Mouse (Mus musculus) hematopoietic stem cell, adult 5-6 weeks (primary cell): ENCODE measurements around the gene Hsf2. TPM values are rescaled to one million over a fixed set of nuclear protein-coding genes. Genes with fewer than 3 reads are reported as not detected.

Experiments used
- ATAC-seq, 2 experiments: fragments of 125-278 bp in 1 of 2; replicated peaks in 1 of 2; 2 replicates each; pipeline ENCODE4 v1.8.0; 2016 to 2017; ENCODE audit warnings: inconsistent platforms in 2 of 2, mild to moderate bottlenecking in 2 of 2, moderate number of reproducible peaks in 2 of 2, low read depth in 1 of 2, moderate TSS enrichment in 1 of 2; ENCODE audit not compliant: low FRiP score in 2 of 2, poor library complexity in 2 of 2, severe bottlenecking in 2 of 2, insufficient read depth in 1 of 2, low TSS enrichment in 1 of 2
- total RNA-seq: library from RNA; stranded (forward); fragments of 172-1452, 232-1000 nt; gene quantifications from 2 replicates; pipeline ENCODE4 v1.2.3, GENCODE M21; 2017

The Hsf2 gene
- total RNA-seq = 33.1 and 33.5 TPM in 2 replicates

- ATAC-seq = peak; percentile 99
Observed at GRCm38 (mm10) chr10:57485908-57486541, at the start of gene Hsf2. Hsf2 (plus strand) TSS chr10:57486385.

DNA sequence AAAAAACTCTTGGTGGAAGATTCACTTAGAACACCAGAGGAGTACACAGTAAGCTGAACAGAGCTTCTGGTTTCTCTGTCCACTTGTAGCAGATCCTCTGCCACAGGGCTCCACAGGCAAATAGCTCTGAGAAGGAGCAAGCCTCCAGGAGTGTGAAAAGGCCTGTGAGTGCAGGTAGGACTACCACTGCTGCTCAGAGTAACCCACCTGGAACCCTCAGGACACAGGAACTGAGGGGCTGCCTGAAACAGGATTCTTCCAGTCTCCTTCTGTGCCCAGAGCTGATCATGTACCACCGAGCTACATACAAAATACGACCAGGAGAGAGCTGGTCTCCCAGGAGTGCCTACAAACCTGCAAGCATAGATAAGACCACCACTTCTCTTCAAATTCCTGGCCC lies 48.3 kb upstream of the Hsf2 start:
- ATAC-seq = no peak

- ATAC-seq = no peak
Observed at GRCm38 (mm10) chr10:57441049-57441448, 45.1 kb upstream of the Hsf2 start.

- no peak for ATAC-seq
Observed at GRCm38 (mm10) chr10:57444392-57444791, 41.8 kb upstream of the Hsf2 start.

DNA sequence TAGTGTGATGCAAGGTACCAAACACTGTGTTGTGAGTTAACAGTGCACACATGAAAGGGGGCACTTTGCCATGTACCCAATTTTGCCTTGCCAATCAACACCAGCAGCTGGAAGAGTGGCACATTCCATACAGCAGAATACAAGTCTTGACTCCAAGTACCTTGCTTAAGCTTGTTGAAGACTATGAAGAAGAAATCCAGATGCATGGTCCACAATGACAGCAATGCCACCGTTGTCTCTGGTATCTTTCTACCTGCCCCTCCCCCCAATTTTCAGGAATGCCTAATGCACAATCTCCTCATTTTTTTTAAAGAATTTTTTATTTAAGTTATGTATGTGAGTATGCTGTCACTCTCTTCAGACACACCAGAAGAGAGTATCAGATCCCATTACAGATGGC lies 40.5 kb upstream of the Hsf2 start:
- no peak for ATAC-seq

- peak in 1 of 2 experiments; percentile 13; a peak in 2 of 4 replicates for ATAC-seq
Observed at GRCm38 (mm10) chr10:57447657-57448050, 38.5 kb upstream of the Hsf2 start.

DNA sequence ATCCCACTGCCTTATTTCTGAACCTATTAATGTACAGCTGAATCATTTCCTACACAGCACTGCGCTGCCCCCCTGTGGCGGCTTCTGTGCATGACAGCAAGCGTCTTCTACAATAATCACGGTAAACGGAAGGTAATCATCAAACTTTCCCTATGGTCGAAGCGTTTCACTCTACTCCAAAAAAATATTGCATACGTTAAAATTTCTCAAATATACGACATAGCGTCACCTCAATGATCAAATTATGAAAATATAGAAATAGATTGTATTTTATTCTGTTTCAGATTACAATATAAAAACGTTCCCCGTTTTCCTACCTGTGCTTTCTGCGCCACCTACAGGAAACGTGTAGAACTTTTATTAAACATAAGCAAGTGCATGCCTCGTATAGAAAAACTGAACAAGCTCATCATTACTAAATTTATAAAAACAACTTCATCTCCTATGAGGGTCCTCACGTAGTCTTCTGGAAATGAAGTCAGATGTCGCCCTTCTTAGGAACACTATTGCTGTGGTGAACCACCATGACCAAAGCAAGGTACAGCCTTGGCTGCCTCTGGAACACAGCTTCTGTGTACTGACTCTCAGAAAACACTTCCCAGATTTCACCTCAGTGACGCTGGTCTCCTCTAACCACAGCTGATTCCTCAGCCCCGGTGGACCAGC lies 38.0 kb upstream of the Hsf2 start:
- peak; percentile 90 to 95 for ATAC-seq

- ATAC-seq = peak; percentile 96 to 98
Observed at GRCm38 (mm10) chr10:57463298-57463697, 22.9 kb upstream of the Hsf2 start.

DNA sequence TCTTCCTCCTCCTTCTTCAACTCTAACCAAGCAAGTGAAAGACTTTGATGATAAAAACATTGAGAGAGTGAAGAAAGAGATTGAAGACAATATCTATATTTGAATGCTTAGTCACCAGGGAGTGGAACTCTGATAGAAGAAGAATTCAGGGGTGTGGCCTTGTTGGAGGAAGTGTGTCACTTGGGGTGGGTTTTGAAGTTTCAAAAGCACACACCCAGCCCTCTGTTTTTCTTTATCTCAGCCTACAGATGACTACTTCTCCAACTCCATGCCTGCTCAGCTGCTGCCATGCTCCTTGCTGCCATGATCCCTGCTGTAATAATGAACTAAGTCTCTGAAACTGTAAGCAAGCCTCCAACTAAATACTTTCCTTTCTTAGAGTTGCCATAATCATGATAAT lies 20.4 kb upstream of the Hsf2 start:
- ATAC-seq = no peak; a peak in 1 of 4 replicates

DNA sequence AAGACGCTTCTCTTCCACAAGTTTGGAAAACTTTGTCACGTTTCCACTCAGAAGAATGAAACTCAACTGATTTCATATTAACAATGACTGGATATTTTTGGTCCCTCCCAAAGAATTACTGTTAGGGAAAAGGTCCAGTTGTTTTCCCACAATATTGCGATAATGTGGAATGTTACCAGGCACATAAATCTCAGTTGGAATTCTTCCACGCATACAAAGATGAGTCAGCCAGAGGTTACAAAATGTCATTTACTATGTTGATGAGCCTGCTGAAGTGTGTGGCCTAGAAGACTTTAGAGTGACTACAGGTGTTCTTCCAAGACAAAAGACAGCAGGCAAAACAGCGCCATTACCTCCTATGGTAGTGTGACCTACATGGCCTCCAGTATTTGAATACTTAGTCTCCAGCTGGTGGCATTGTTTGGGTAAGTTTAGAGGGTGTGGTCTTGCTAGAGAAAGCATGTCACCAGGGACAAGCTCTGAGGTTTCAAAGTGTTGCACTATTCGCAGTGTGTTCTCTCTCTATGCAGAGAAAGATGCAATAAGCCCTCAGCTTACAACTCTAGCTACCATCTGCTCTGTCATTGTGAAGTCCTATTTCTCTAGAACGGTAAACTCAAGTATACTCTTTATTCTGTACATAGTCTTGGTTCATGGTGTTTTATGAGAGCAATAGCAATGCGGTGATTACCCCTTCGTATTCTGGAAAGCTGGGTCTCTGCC lies 8.9 kb upstream of the Hsf2 start:
- no peak for ATAC-seq

GRCm38 (mm10) chr10:57481717-57482116 lies 4.5 kb upstream of the Hsf2 start:
- no peak for ATAC-seq

GRCm38 (mm10) chr10:57484741-57485140 lies 1.4 kb upstream of the Hsf2 start:
- no peak for ATAC-seq

- ATAC-seq = peak in 1 of 2 experiments; percentile 38; a peak in 2 of 4 replicates
Observed at GRCm38 (mm10) chr10:57486542-57487071, 422 bp downstream of the Hsf2 start.

GRCm38 (mm10) chr10:57487201-57487600 lies 1.0 kb downstream of the Hsf2 start:
- ATAC-seq = no peak

GRCm38 (mm10) chr10:57488591-57488990 lies 2.4 kb downstream of the Hsf2 start:
- no peak for ATAC-seq

GRCm38 (mm10) chr10:57492050-57492449 lies 5.9 kb downstream of the Hsf2 start:
- peak in 1 of 2 experiments; percentile 30; a peak in 1 of 4 replicates for ATAC-seq

- no peak for ATAC-seq
Observed at GRCm38 (mm10) chr10:57499414-57500156, 13.4 kb downstream of the Hsf2 start.
